In genomic region chr4:139191605-139192498, GRCm38 (mm10) we compare ENCODE assay signal across 8 mouse cellular contexts. TPM values are rescaled to one million over a fixed set of nuclear protein-coding genes. Genes with fewer than 3 reads are reported as not detected.
A peak's percentile ranks its signal among the peaks of the same experiment; 100 is the strongest.
DNase-seq lines count a peak whose midpoint lies in the region; ATAC-seq and TF ChIP-seq lines count a peak whose summit lies in the region.

No protein-coding gene starts in this region.

- 10% methylated on average over 19 of the region's 19 CpGs for WGBS in heart, postnatal 0 days
- 20% methylated on average over 19 of the region's 19 CpGs for WGBS in hindbrain, embryonic 15.5 days
- 20% methylated on average over 19 of the region's 19 CpGs for WGBS in midbrain, embryonic 14.5 days

- H3K79me2 ChIP-seq in MEL (ENCODE audit: control insufficient read depth, insufficient read depth, low read length, poor library complexity), result peaks cover 43% of the 10 kb centered on the region

- no peak for TF ChIP-seq RAD21 in MEL (IDR thresholded peaks at IDR 0.05; ENCODE audit: low read depth, low read length)

- no peak; the same call in 1 of the 2 replicates for TF ChIP-seq EP300 in heart, postnatal 0 days (IDR thresholded peaks at IDR 0.05; ENCODE audit: low read depth)
- TF ChIP-seq EP300 in MEL (IDR thresholded peaks at IDR 0.05; ENCODE audit: low read depth in 1 of 2, low read length in 2 of 2), result 0 out of 4 replicates have a peak, but pooled peaks of 1 of the 2 experiments have one; percentile 28

- peaks cover 42% of the 10 kb centered on the region for H3K4me1 ChIP-seq in heart, postnatal 0 days (ENCODE audit: control insufficient read depth, insufficient read depth)
- H3K4me1 ChIP-seq in MEL (ENCODE audit: control insufficient read depth in 1 of 2, insufficient read depth in 2 of 2, low read length in 2 of 2), result peaks cover 10 to 37% of the 10 kb centered on the region in 2 experiments
- peaks cover 39% of the 10 kb centered on the region for H3K4me1 ChIP-seq in hindbrain, embryonic 15.5 days (replicated peaks)
- H3K4me1 ChIP-seq in midbrain, embryonic 14.5 days (ENCODE audit: control insufficient read depth, insufficient read depth, low read length), result peaks cover 25% of the 10 kb centered on the region

- H3K9me3 ChIP-seq in heart, postnatal 0 days (replicated peaks; ENCODE audit: control insufficient read depth, low read length), result no peaks in the 10 kb centered on the region
- H3K9me3 ChIP-seq in MEL (replicated peaks; ENCODE audit: insufficient read depth, low read length), result no peaks in the 10 kb centered on the region
- H3K9me3 ChIP-seq in hindbrain, embryonic 15.5 days, result no peaks in the 10 kb centered on the region
- H3K9me3 ChIP-seq in midbrain, embryonic 14.5 days (ENCODE audit: control insufficient read depth, low read length), result no peaks in the 10 kb centered on the region

- H3K9ac ChIP-seq in heart, postnatal 0 days (replicated peaks; ENCODE audit: low read depth, low read length), result peak overlapping the region; percentile 49
- peak overlapping the region; percentile 82 for H3K9ac ChIP-seq in MEL (ENCODE audit: control insufficient read depth, low read depth, low read length, poor library complexity, severe bottlenecking)
- peak overlapping the region; percentile 84 for H3K9ac ChIP-seq in hindbrain, embryonic 15.5 days
- H3K9ac ChIP-seq in midbrain, embryonic 14.5 days (replicated peaks; ENCODE audit: low read length), result peak overlapping the region; percentile 70

- no peak; a peak in 1 of 4 replicates for TF ChIP-seq POLR2A in MEL (IDR thresholded peaks at IDR 0.05; ENCODE audit: control insufficient read depth in 1 of 2, insufficient read depth in 1 of 2, low read depth in 1 of 2, low read length in 2 of 2, poor library complexity in 1 of 2)

- no peak for TF ChIP-seq CTCF in heart, postnatal 0 days (IDR thresholded peaks at IDR 0.05; ENCODE audit: low read depth)
- TF ChIP-seq CTCF in MEL (IDR thresholded peaks at IDR 0.05 in 2 of 3, conservative IDR thresholded peaks at IDR 0.05 in 1 of 3; ENCODE audit: control insufficient read depth in 1 of 3, insufficient read depth in 1 of 3, low read depth in 2 of 3, low read length in 3 of 3, poor library complexity in 1 of 3, severe bottlenecking in 1 of 3), result no peak

- no peak for DNase-seq in heart, postnatal 0 days (ENCODE audit: low spot score)
- no peak for DNase-seq in heart, adult 8-10 months (ENCODE audit: low spot score)
- DNase-seq in MEL (ENCODE audit: low read depth, low spot score), result peak; percentile 50
- DNase-seq in midbrain, embryonic 14.5 days, result no peak
- no peak for DNase-seq in thymus, postnatal 0 days (ENCODE audit: low spot score)
- no peak for DNase-seq in layer of hippocampus, adult 8-10 months (ENCODE audit: low spot score in 2 of 2)
- DNase-seq in cerebellum, adult 11-12 months, result no peak

- H3K4me2 ChIP-seq in heart, postnatal 0 days (ENCODE audit: low read depth, low read length), result peak overlapping the region; percentile 68
- peak overlapping the region; percentile 98 for H3K4me2 ChIP-seq in hindbrain, embryonic 15.5 days
- peak overlapping the region; percentile 97 for H3K4me2 ChIP-seq in midbrain, embryonic 14.5 days (ENCODE audit: low read length)

- H3K27ac ChIP-seq in heart, postnatal 0 days (ENCODE audit: low read depth), result peak overlapping the region; percentile 92
- peak overlapping the region; percentile 86 for H3K27ac ChIP-seq in MEL (ENCODE audit: control insufficient read depth, low read depth, low read length)
- peak overlapping the region; percentile 91 for H3K27ac ChIP-seq in hindbrain, embryonic 15.5 days (replicated peaks)
- peak overlapping the region; percentile 90 for H3K27ac ChIP-seq in midbrain, embryonic 14.5 days (replicated peaks; ENCODE audit: low read depth, low read length)

- ATAC-seq in heart, postnatal 0 days (ENCODE audit: insufficient read depth, low read depth), result no peak
- peak; percentile 82 for ATAC-seq in hindbrain, embryonic 15.5 days (ENCODE audit: low FRiP score, low read depth)
- ATAC-seq in midbrain, embryonic 14.5 days (ENCODE audit: low FRiP score, low TSS enrichment), result no peak

- peak overlapping the region; percentile 99 for H3K4me3 ChIP-seq in heart, postnatal 0 days (ENCODE audit: low read depth, low read length)
- H3K4me3 ChIP-seq in MEL (ENCODE audit: control insufficient read depth in 1 of 2, insufficient read depth in 1 of 2, low read depth in 2 of 2, low read length in 2 of 2), result peak overlapping the region; percentile 80 to 83
- peak overlapping the region; percentile 78 for H3K4me3 ChIP-seq in hindbrain, embryonic 15.5 days
- peak overlapping the region; percentile 94 for H3K4me3 ChIP-seq in midbrain, embryonic 14.5 days (replicated peaks; ENCODE audit: low read depth, low read length)

- no peaks in the 10 kb centered on the region for H3K36me3 ChIP-seq in heart, postnatal 0 days (replicated peaks; ENCODE audit: control insufficient read depth, insufficient read depth, low read length)
- H3K36me3 ChIP-seq in MEL (ENCODE audit: control insufficient read depth in 1 of 2, insufficient read depth in 2 of 2, low read length in 2 of 2), result peaks cover 0 to 32% of the 10 kb centered on the region in 2 experiments; a peak in 2 of 4 replicates
- H3K36me3 ChIP-seq in hindbrain, embryonic 15.5 days, result no peaks in the 10 kb centered on the region
- 0 out of 2 replicates have a peak, but pooled peaks cover 5% of the 10 kb centered on the region for H3K36me3 ChIP-seq in midbrain, embryonic 14.5 days (ENCODE audit: control insufficient read depth, insufficient read depth, low read length)

- H3K27me3 ChIP-seq in heart, postnatal 0 days (ENCODE audit: control insufficient read depth, insufficient read depth, low read length), result no peaks in the 10 kb centered on the region
- no peaks in the 10 kb centered on the region for H3K27me3 ChIP-seq in MEL (ENCODE audit: control insufficient read depth in 1 of 2, insufficient read depth in 2 of 2, low read length in 2 of 2)
- H3K27me3 ChIP-seq in hindbrain, embryonic 15.5 days, result no peaks in the 10 kb centered on the region
- H3K27me3 ChIP-seq in midbrain, embryonic 14.5 days (ENCODE audit: control insufficient read depth, insufficient read depth, low read length), result no peaks in the 10 kb centered on the region

TF ChIP-seq in MEL, 35 proteins besides CTCF, POLR2A, EP300 and RAD21:
- TF ChIP-seq MYC (IDR thresholded peaks at IDR 0.05; ENCODE audit: low read depth, low read length) (0 out of 2 replicates have a peak, but pooled peaks have one; percentile 35), JUND (IDR thresholded peaks at IDR 0.05; ENCODE audit: low read depth, low read length) (no peak), MEF2A (IDR thresholded peaks at IDR 0.05; ENCODE audit: extremely low read depth, insufficient replicate concordance, low read depth, low read length, poor library complexity, severe bottlenecking) (no peak), NRF1 (IDR thresholded peaks at IDR 0.05; ENCODE audit: insufficient read depth, low read depth, low read length, poor library complexity, severe bottlenecking) (no peak), CHD1 (IDR thresholded peaks at IDR 0.05; ENCODE audit: low read depth, low read length) (0 out of 2 replicates have a peak, but pooled peaks have one; percentile 61), MXI1 (IDR thresholded peaks at IDR 0.05; ENCODE audit: low read depth, low read length) (peak; percentile 41), HCFC1 (IDR thresholded peaks at IDR 0.05; ENCODE audit: low read depth, low read length) (peak; percentile 51; the same call in 1 of the 2 replicates), TCF12 (IDR thresholded peaks at IDR 0.05; ENCODE audit: low read depth, low read length) (no peak), ZKSCAN1 (IDR thresholded peaks at IDR 0.05; ENCODE audit: low read depth, low read length) (no peak), SIN3A (IDR thresholded peaks at IDR 0.05; ENCODE audit: low read length) (peak; percentile 56), NELFE (IDR thresholded peaks at IDR 0.05; ENCODE audit: low read depth, low read length) (no peak)

RNA-seq across cellular contexts. Expression of gene Capzb, which starts 0.8 kb away (rescaled TPM):
- total RNA-seq in heart, postnatal 0 days (2014; rRNA removed; ENCODE audit: low replicate concordance), result 131 and 177 TPM in 2 replicates
- polyA plus RNA-seq in heart, postnatal 0 days (2015; fragmentation: Nextera tagmentation; extraction: Ambion mirVana), result 355 and 363 TPM in 2 replicates
- total RNA-seq in heart, adult 8-10 months (2022), result 100 to 1,000 TPM; 354 to 406 (median 379) TPM
- 91.2 and 103 TPM in 2 replicates for total RNA-seq in MEL (2012; rRNA removed)
- 100 to 1,000 TPM in 1 of 2 experiments, not detected in 1; 354 TPM for polyA plus RNA-seq in MEL (2012; ENCODE audit: insufficient read depth in 1 of 2, insufficient read length in 2 of 2, low read depth in 1 of 2, low replicate concordance in 2 of 2, missing spikeins in 1 of 2)
- 331 and 334 TPM in 2 replicates for polyA plus RNA-seq in hindbrain, embryonic 15.5 days (2015; fragmentation: Nextera tagmentation; extraction: Ambion mirVana)
- 250 and 281 TPM in 2 replicates for polyA plus RNA-seq in midbrain, embryonic 14.5 days (2014; fragmentation: Nextera tagmentation; extraction: Ambion mirVana)
- 415 and 425 TPM in 2 replicates for polyA plus RNA-seq in thymus, postnatal 0 days (2015; fragmentation: Nextera tagmentation; extraction: Ambion mirVana)
- 100 to 1,000 TPM; 355 to 394 (median 369) TPM for total RNA-seq in layer of hippocampus, adult 8-10 months (2022)
